7 mouse cellular contexts compared by ENCODE assay signal in the genomic region with DNA sequence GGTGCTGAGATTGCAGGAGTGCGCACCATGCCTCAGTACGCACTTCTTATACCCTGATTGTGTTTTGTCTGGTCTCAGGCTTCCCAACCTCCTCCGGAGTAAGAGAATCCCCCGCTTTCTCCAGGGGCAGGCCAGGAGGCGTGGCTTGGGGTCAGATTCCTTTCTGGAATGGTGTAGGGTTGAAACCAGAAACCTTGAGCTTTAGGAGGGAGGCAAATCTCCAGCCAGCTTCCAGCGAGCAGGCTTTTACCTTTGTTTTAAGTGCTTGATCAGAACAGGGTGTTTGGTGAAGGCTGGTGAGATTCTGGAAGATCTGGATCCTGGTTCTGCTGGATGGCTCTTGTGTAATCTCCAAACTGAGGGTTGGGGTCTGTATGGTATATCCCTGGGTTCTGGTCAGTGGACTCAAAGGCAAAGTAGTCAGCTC. TPM values are rescaled to one million over a fixed set of nuclear protein-coding genes. Genes with fewer than 3 reads are reported as not detected.
DNase-seq lines count a peak whose midpoint lies in the region; ATAC-seq and TF ChIP-seq lines count a peak whose summit lies in the region.

No protein-coding gene starts in this region.

- TF ChIP-seq EP300 in lung, postnatal 0 days (IDR thresholded peaks at IDR 0.05), result no peak
- no peak for TF ChIP-seq EP300 in stomach, postnatal 0 days (optimal IDR thresholded peaks at IDR 0.05)

- H3K27ac ChIP-seq in lung, postnatal 0 days (ENCODE audit: low read length), result no peak overlapping the region
- H3K27ac ChIP-seq in stomach, postnatal 0 days (replicated peaks), result peak overlapping the region; percentile 46

- DNase-seq in ES-CJ7 (ENCODE audit: low read depth, low spot score), result peak; percentile 89
- DNase-seq in ZHBTc4 (ENCODE audit: low read depth, low spot score), result peak; percentile 82
- peak; percentile 28 for DNase-seq in gastrocnemius, postnatal 25 days
- peak; percentile 49 for DNase-seq in lung, postnatal 0 days (ENCODE audit: low spot score)
- peak; percentile 41 for DNase-seq in stomach, postnatal 0 days (ENCODE audit: low spot score)
- DNase-seq in layer of hippocampus, postnatal 14 days (ENCODE audit: low spot score in 2 of 2), result no peak

- no peaks in the 10 kb centered on the region for H3K27me3 ChIP-seq in lung, postnatal 0 days (replicated peaks; ENCODE audit: insufficient read depth, low read length)
- H3K27me3 ChIP-seq in stomach, postnatal 0 days (ENCODE audit: control insufficient read depth, insufficient read depth, low read length), result no peaks in the 10 kb centered on the region

- no peak overlapping the region for H3K4me3 ChIP-seq in lung, postnatal 0 days (ENCODE audit: low read depth, low read length)
- H3K4me3 ChIP-seq in stomach, postnatal 0 days (ENCODE audit: low read depth, low read length), result no peak overlapping the region

- H3K4me1 ChIP-seq in lung, postnatal 0 days (ENCODE audit: insufficient read depth, low read depth, low read length), result peaks cover 4% of the 10 kb centered on the region
- 0 out of 2 replicates have a peak, but pooled peaks cover 3% of the 10 kb centered on the region for H3K4me1 ChIP-seq in stomach, postnatal 0 days (replicated peaks; ENCODE audit: control insufficient read depth, insufficient read depth)

- peak; percentile 29; the same call in 1 of the 2 replicates for ATAC-seq in lung, postnatal 0 days
- ATAC-seq in stomach, postnatal 0 days (ENCODE audit: low FRiP score, low TSS enrichment), result peak; percentile 41; the same call in 1 of the 2 replicates
- no peak for ATAC-seq in granulocyte monocyte progenitor cell, adult 5-6 weeks (replicated peaks; ENCODE audit: poor library complexity, severe bottlenecking)

- H3K9me3 ChIP-seq in lung, postnatal 0 days (ENCODE audit: low read length), result no peaks in the 10 kb centered on the region
- no peaks in the 10 kb centered on the region for H3K9me3 ChIP-seq in stomach, postnatal 0 days (ENCODE audit: control insufficient read depth, low read length)

- no peaks in the 10 kb centered on the region for H3K36me3 ChIP-seq in lung, postnatal 0 days (ENCODE audit: insufficient read depth, low read length)
- H3K36me3 ChIP-seq in stomach, postnatal 0 days (ENCODE audit: control insufficient read depth, insufficient read depth, low read length), result no peaks in the 10 kb centered on the region

- 15% methylated on average over 6 of the region's 6 CpGs for WGBS in lung, postnatal 0 days
- WGBS in stomach, postnatal 0 days, result 19% methylated on average over 6 of the region's 6 CpGs

- no peak overlapping the region; the same call in 1 of the 2 replicates for H3K9ac ChIP-seq in lung, postnatal 0 days (replicated peaks; ENCODE audit: low read depth)
- H3K9ac ChIP-seq in stomach, postnatal 0 days (ENCODE audit: low read length), result 0 out of 2 replicates have a peak overlapping the region, but pooled peaks have one; percentile 18

- H3K4me2 ChIP-seq in lung, postnatal 0 days (replicated peaks; ENCODE audit: low read depth, low read length), result no peak overlapping the region
- H3K4me2 ChIP-seq in stomach, postnatal 0 days (replicated peaks; ENCODE audit: low read depth), result peak overlapping the region; percentile 41

- TF ChIP-seq CTCF in lung, postnatal 0 days (IDR thresholded peaks at IDR 0.05), result no peak
- TF ChIP-seq CTCF in stomach, postnatal 0 days (IDR thresholded peaks at IDR 0.05; ENCODE audit: low read depth), result no peak

RNA-seq across cellular contexts. Expression of gene Megf8, which starts 5.1 kb away (rescaled TPM):
- 10 to 100 TPM; 15.5 to 18.7 TPM for total RNA-seq in gastrocnemius, postnatal 25 days (2021)
- 5.6 and 6.3 TPM in 2 replicates for polyA plus RNA-seq in lung, postnatal 0 days (2015; fragmentation: Nextera tagmentation; extraction: Ambion mirVana)
- polyA plus RNA-seq in stomach, postnatal 0 days (2015; fragmentation: Nextera tagmentation; extraction: Ambion mirVana), result 3.3 and 3.6 TPM in 2 replicates
- 3.1 and 5.0 TPM in 2 replicates for total RNA-seq in granulocyte monocyte progenitor cell, adult 5-6 weeks (2014; fragmentation: Nextera tagmentation)
- 3.2 and 4.0 TPM in 2 replicates for total RNA-seq in granulocyte monocyte progenitor cell, adult 5-6 weeks (2017)
- 10 to 100 TPM; 86.7 to 87.9 TPM for total RNA-seq in layer of hippocampus, postnatal 14 days (2021)

RNA-seq across cellular contexts. Expression of gene Tmem145, which starts 16.2 kb away (rescaled TPM):
- not detected for total RNA-seq in gastrocnemius, postnatal 25 days (2021)
- 0.08 TPM in 1 of 2 replicates, not detected in the other for polyA plus RNA-seq in lung, postnatal 0 days (2015; fragmentation: Nextera tagmentation; extraction: Ambion mirVana)
- polyA plus RNA-seq in stomach, postnatal 0 days (2015; fragmentation: Nextera tagmentation; extraction: Ambion mirVana), result 0.67 and 1.1 TPM in 2 replicates
- not detected in 2 replicates for total RNA-seq in granulocyte monocyte progenitor cell, adult 5-6 weeks (2014; fragmentation: Nextera tagmentation)
- total RNA-seq in granulocyte monocyte progenitor cell, adult 5-6 weeks (2017), result not detected in 2 replicates
- 10 to 100 TPM; 43.2 to 46.9 TPM for total RNA-seq in layer of hippocampus, postnatal 14 days (2021)

RNA-seq across cellular contexts. Expression of gene Prr19, which starts 20.9 kb away (rescaled TPM):
- total RNA-seq in gastrocnemius, postnatal 25 days (2021), result not detected
- not detected in 2 replicates for polyA plus RNA-seq in lung, postnatal 0 days (2015; fragmentation: Nextera tagmentation; extraction: Ambion mirVana)
- polyA plus RNA-seq in stomach, postnatal 0 days (2015; fragmentation: Nextera tagmentation; extraction: Ambion mirVana), result 0.07 TPM in 1 of 2 replicates, not detected in the other
- total RNA-seq in granulocyte monocyte progenitor cell, adult 5-6 weeks (2014; fragmentation: Nextera tagmentation), result not detected in 2 replicates
- not detected in 2 replicates for total RNA-seq in granulocyte monocyte progenitor cell, adult 5-6 weeks (2017)
- total RNA-seq in layer of hippocampus, postnatal 14 days (2021), result not detected

RNA-seq across cellular contexts. Expression of gene Pafah1b3, which starts 24.3 kb away (rescaled TPM):
- total RNA-seq in gastrocnemius, postnatal 25 days (2021), result 1 to 10 TPM; 1.4 to 1.5 TPM
- polyA plus RNA-seq in lung, postnatal 0 days (2015; fragmentation: Nextera tagmentation; extraction: Ambion mirVana), result 83.8 and 87.1 TPM in 2 replicates
- 125 and 126 TPM in 2 replicates for polyA plus RNA-seq in stomach, postnatal 0 days (2015; fragmentation: Nextera tagmentation; extraction: Ambion mirVana)
- total RNA-seq in granulocyte monocyte progenitor cell, adult 5-6 weeks (2014; fragmentation: Nextera tagmentation), result 17.2 and 41.6 TPM in 2 replicates
- total RNA-seq in granulocyte monocyte progenitor cell, adult 5-6 weeks (2017), result 16.1 and 17.4 TPM in 2 replicates
- 10 to 100 TPM; 35.3 to 37.1 TPM for total RNA-seq in layer of hippocampus, postnatal 14 days (2021)

RNA-seq across cellular contexts. Expression of gene Cnfn, which starts 47.5 kb away (rescaled TPM):
- not detected for total RNA-seq in gastrocnemius, postnatal 25 days (2021)
- polyA plus RNA-seq in lung, postnatal 0 days (2015; fragmentation: Nextera tagmentation; extraction: Ambion mirVana), result not detected in 2 replicates
- 4,615 and 4,883 TPM in 2 replicates for polyA plus RNA-seq in stomach, postnatal 0 days (2015; fragmentation: Nextera tagmentation; extraction: Ambion mirVana)
- total RNA-seq in granulocyte monocyte progenitor cell, adult 5-6 weeks (2014; fragmentation: Nextera tagmentation), result not detected in 2 replicates
- not detected in 2 replicates for total RNA-seq in granulocyte monocyte progenitor cell, adult 5-6 weeks (2017)
- not detected for total RNA-seq in layer of hippocampus, postnatal 14 days (2021)

Comparison
In these comparisons a context has a peak if more than half of its experiments do, and no peak if none do; other contexts are left out.
1. DNase-seq: peak in ES-CJ7 (single experiment), ZHBTc4 (single experiment), gastrocnemius, postnatal 25 days (single experiment), lung, postnatal 0 days (single experiment) and stomach, postnatal 0 days (single experiment); none in layer of hippocampus, postnatal 14 days (0 of 2).
2. RNA of gene Megf8, which starts 5.1 kb away (total RNA-seq): 86.7 to 87.9 TPM in layer of hippocampus, postnatal 14 days; 15.5 to 18.7 TPM in gastrocnemius, postnatal 25 days and 3.1 to 5.0 TPM in granulocyte monocyte progenitor cell, adult 5-6 weeks; every median in the first group is over 4 times any median in the second.
3. RNA of gene Tmem145, which starts 16.2 kb away (total RNA-seq): 43.2 to 46.9 TPM in layer of hippocampus, postnatal 14 days; not detected in gastrocnemius, postnatal 25 days and not detected in granulocyte monocyte progenitor cell, adult 5-6 weeks; every median in the first group is over 10 times any median in the second.